Mouse (Mus musculus) embryonic stem cell, embryonic (primary cell): ENCODE results near the gene Prr36.

Experiments
- CTCF ChIA-PET, 4 experiments: fragments of 300-600 bp in 2 of 4; fragments of 350-600 bp in 2 of 4; sonication (Branson Sonifier 250); formaldehyde crosslinking; loops; one replicate each; lab custom pipeline; 2022; ENCODE audit warnings: inconsistent platforms in 2 of 4; lab: Charles Lee
- POLR2A ChIA-PET, 4 experiments: fragments of 300-600 bp in 2 of 4; fragments of 350-600 bp in 2 of 4; sonication (Branson Sonifier 250); formaldehyde crosslinking; loops; one replicate each; lab custom pipeline; 2022; ENCODE audit warnings: antibody characterized with exemption in 4 of 4, inconsistent platforms in 1 of 4; lab: Charles Lee

The Prr36 gene

DNA sequence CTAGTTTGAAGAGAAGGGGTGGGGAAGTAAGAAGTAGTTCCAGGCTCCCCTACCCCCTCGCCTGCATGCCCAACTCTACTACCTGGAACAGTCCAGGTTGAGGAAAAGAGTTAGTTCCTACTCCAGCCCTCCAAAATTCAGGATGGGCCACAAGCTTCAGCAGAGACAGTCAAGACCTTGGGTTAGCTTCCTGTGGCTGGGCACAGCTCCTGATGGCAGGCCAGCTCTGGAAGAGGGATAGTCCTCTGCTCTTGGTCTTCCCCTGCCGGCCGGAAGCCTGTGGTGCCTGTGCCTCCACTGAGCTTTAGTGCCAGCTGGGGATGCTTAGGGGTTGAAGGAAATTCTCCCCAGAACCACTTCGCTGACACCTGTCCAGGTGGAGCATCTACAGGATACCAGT is 9.1 kb upstream of the Prr36 start:
- POLR2A ChIA-PET = interaction anchor here (0.9 to 4.9 kb wide), 7 partner anchors 9 to 21 kb away, joined by 3 to 47 read pairs (median 5); partner anchors contain the start of genes Gm49320 (in 3 of the 4), Map2k7 (in 3 of the 4) and Prr36 (in 1 of the 4)

DNA sequence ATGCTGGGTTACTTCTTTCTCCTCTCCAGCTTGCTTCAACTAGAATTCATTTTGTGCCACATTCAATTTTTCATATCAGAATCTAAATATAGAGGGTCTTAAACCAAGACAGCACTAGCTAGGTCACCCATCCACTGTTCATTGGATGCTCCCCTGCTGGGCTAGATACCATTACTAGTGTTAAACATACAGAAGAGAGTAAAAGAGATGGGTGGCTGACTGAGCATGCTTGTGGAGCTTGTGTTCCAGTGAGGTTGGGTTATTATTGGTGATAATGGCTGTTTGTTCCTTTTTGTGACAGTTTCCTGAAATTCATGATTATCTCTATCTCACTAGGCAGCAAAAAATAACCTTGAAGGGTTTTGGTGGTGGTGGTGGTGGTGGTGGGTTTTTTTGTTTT is 4.8 kb upstream of the Prr36 start:
- CTCF ChIA-PET = interaction anchor here in 1 of 4 experiments (1.7 kb wide), 1 partner anchor 29 kb away, joined by 6 read pairs; no protein-coding TSS in a partner anchor
- POLR2A ChIA-PET = interaction anchor here in 1 of 4 experiments (1.0 to 2.5 kb wide), 2 partner anchors 9 to 13 kb away, joined by 5 to 11 read pairs; no protein-coding TSS in a partner anchor

More for the DNA sequence above, 9.1 kb upstream of the Prr36 start:
- CTCF ChIA-PET = interaction anchor here in 1 of 4 experiments (1.6 to 2.2 kb wide), 2 partner anchors 9 to 24 kb away, joined by 4 to 6 read pairs; partner anchors contain the start of gene Prr36

DNA sequence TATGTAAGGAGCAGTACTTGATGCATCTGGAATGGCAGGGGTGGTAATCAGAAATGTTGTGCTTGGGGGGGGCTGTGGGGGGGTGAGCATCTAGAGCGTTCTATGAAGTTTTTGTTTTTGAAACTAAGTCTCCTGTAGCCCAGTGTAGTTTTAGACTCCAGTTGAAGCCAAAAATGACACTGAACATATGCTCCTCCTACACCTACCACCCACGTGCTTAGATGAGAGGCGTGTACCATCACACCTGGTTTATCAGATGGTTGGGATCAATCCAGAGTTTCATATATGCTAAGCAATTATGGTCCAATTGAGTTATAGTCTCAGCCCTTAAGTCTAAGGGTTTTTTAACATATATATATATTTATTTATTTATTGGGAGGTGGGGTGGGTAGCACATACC is 2.4 kb upstream of the Prr36 start:
- CTCF ChIA-PET = interaction anchor here in 1 of 4 experiments (1.7 kb wide), 1 partner anchor 19 kb away, joined by 3 read pairs; the partner anchor contains the start of genes Gm49320 and Map2k7

DNA sequence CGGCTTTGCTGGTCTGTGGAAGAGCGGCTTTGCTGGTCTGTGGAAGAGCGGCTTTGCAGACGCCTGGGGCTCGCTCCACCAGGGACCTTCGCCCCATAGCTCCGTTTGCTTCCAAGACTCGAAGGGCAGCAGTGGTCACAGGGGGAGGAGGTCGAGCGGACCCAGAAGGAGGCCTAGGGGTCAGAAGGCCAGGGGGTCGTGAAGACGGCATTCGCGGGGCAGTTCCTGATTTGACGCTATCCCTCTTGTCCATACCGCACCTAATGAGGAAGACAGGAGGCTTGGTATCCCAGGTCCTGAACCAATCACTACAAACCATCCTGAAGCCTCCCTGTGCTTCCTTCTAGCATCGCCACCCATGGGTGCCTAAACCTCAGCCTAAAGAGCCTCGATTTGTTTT is 963 bp downstream of the Prr36 start:
- CTCF ChIA-PET = interaction anchor here in 1 of 4 experiments (1.1 kb wide), 1 partner anchor 47 kb away, joined by 3 read pairs; no protein-coding TSS in a partner anchor
- POLR2A ChIA-PET = interaction anchor here in 3 of 4 experiments (0.8 to 5.6 kb wide), 14 partner anchors 10 to 397 kb away, joined by 3 to 51 read pairs (median 5); partner anchors contain the start of genes Map2k7 (in 2 of the 3), Zfp958 (in 2 of the 3), Gm49320 (in 1 of the 3) and Timm44 (in 1 of the 3)

More for the DNA sequence above, 2.4 kb upstream of the Prr36 start:
- POLR2A ChIA-PET = interaction anchor here in 1 of 4 experiments (1.3 kb wide), 1 partner anchor 18 kb away, joined by 7 read pairs; the partner anchor contains the start of genes Gm49320 and Map2k7

DNA sequence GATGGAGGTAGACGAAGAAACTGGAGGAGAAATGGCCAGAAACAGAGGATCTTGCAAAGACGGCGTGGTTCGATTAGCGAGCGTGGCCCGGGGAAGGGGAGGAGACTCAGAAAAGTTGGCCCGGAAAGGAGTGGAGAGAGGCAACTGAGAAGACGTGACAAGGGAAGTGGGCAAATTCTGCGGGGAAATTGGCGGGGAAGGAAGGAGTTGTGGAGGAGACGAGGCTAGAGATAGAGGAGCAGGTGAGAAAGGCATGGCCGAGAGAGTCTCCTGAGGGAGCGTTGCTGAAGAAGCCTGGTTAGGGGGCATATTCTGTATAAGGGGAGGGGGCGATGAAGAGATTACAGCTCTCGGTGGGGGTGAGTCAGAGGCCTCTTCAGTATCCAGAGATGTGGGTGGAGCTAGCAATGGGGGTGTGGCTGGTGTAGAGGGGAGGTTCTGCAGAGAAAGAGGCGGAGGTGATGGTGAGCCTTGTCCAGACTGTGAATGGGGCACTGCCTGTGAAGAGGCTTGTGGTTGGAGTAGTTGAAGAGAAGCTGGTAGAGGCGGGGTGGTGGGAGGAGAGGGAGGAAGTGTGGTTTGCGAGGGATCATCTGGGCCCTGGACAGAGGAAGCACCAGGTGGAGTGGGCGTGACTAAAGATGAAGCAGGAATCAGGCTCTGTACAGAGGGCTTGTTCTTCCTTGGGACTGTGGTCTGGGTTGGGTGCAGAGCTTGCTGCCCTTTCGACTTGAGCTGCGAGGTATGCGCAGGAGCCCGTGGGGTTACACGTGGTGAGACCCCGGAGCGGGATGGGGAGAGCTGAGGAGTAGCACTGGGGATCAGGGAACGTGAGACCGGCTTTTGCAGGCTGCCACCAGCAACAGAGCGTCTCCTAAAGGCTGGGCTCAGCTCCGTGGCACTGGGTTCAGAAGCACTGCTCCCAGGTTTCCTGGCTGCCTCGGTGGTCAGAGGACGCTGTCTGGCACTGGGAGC is 3.0 kb downstream of the Prr36 start:
- POLR2A ChIA-PET = interaction anchor here in 3 of 4 experiments (0.6 to 5.6 kb wide), 18 partner anchors 8 to 76 kb away, joined by 3 to 51 read pairs (median 4); partner anchors contain the start of genes Map2k7 (in 2 of the 3), Gm49320 (in 1 of the 3), Lrrc8e (in 1 of the 3) and Snapc2 (in 1 of the 3)
- CTCF ChIA-PET = interaction anchor here in 3 of 4 experiments (0.9 to 1.6 kb wide), 9 partner anchors 8 to 538 kb away, joined by 3 to 5 read pairs (median 4); partner anchors contain the start of genes Gm49320 (in 1 of the 3), Map2k7 (in 1 of the 3) and Trappc5 (in 1 of the 3)

DNA sequence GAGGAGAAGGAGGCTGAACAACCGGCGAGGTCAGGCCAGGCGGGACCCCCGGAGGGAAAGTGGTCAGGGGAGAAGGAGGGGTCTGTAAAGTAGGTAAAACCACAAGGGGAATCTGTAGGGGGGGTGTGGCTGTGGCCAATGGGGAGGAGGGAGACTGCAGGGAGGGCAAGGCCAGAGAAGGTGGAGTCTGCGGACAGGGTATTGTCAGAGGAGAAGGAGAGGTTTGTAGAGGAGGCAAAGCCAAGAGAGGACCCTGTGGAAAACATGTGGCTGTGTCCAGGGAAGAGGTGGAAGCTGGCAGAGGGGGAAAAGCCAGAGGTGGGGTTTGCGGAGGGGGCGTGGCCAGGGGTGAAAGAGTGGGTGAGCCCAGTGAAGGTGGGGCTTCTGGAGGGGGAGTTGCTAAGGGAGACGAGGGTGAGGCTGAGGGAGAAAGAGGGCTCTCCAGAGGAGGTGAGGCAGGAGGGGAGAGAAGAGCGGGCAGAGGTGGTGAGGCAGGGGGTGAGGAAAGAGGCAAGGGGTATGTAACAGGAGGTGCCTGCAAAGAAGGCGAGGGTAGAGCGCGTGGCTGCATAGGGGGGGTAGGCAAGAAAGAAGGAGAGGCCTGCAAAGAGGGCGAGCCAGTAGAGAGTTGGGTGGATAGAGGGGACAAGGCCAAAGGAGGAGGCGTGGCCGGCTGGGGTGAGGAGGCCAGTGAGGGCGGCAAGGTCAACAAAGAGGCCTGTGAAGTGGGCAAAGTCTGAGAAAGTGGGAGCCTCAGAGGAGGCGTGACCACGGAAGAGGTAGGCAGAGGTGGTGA is 3.9 kb downstream of the Prr36 start:
- CTCF ChIA-PET = interaction anchor here in 3 of 4 experiments (0.6 to 1.6 kb wide), 9 partner anchors 8 to 737 kb away, joined by 3 to 6 read pairs (median 4); partner anchors contain the start of genes Gm49320 (in 1 of the 3) and Map2k7 (in 1 of the 3)
- POLR2A ChIA-PET = interaction anchor here in 3 of 4 experiments (0.7 to 5.6 kb wide), 19 partner anchors 7 to 614 kb away, joined by 3 to 51 read pairs (median 4); partner anchors contain the start of genes Gm49320 (in 2 of the 3), Map2k7 (in 2 of the 3), Evi5l (in 1 of the 3) and Lrrc8e (in 1 of the 3)

DNA sequence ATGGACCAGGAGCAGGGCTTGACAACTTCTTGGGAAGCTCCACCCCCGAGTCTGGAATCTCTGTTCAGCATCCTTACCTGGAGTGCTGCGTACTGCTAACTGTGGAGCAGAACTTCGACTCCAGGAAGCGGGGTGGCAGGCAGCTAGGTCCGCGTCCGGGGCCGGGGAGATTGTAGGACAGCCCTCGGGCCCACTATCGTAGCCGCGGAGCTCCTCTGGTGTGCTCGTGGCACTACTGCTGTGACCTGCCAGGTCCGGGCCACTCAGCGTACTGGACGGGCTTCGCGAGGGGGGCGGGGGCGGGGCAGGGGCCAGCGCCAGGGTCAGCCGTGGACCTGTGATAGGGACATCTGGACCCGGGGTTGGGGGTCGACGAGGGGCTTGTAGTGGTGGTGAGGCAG is 4.5 kb downstream of the Prr36 start:
- POLR2A ChIA-PET = interaction anchor here in 3 of 4 experiments (0.7 to 1.5 kb wide), 9 partner anchors 11 to 614 kb away, joined by 3 to 5 read pairs (median 3); partner anchors contain the start of genes Gm49320 (in 2 of the 3), Map2k7 (in 2 of the 3) and Evi5l (in 1 of the 3)

DNA sequence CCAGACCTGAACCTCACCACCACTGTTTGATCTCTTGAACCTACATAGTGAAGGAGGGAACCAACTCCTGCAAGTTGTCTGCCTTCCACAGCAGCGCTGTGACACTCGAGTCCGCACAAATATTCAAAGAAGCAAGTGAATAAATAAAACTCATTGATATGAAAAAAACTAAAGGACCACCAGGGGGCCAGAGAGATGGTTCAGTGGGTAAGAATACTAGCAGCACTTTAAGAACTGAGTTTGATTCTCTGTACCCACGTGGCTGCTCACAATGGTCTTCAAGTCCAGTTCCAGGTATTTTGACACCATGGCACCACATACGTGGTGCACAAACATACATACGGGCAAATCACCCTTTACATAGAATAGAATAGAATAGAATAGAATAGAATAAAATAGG is 6.2 kb downstream of the Prr36 start:
- CTCF ChIA-PET = no interaction called here
- POLR2A ChIA-PET = interaction anchor here in 2 of 4 experiments (0.9 to 1.6 kb wide), 4 partner anchors 13 to 45 kb away, joined by 3 to 5 read pairs (median 3); partner anchors contain the start of gene Lrrc8e (in 1 of the 2)

More for the DNA sequence above, 4.5 kb downstream of the Prr36 start:
- CTCF ChIA-PET = interaction anchor here in 3 of 4 experiments (0.6 to 1.6 kb wide), 6 partner anchors 19 to 737 kb away, joined by 3 to 6 read pairs (median 4); no protein-coding TSS in a partner anchor

DNA sequence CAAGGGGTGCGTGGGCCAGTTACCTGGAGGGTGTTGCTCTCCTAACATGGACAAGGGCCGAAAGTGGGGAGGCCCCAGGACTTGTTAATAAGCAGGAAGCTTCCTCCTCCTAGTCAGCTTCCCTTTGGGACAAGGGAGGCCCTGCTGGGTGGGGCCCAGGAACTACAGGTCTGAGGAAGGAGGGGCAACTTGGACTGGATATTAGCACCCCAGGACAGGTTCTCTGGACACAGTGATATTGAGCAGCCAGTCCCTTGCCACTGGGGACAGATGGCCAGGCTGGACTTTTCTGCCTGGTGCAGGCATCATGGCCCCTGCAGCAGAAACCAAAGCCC is 10.3 kb downstream of the Prr36 start:
- CTCF ChIA-PET = interaction anchor here (1.0 to 3.2 kb wide), 13 partner anchors 10 to 163 kb away, joined by 3 to 39 read pairs (median 6); partner anchors contain the start of genes Gm49320 (in 2 of the 4), Map2k7 (in 2 of the 4) and Prr36 (in 2 of the 4)
- POLR2A ChIA-PET = interaction anchor here (0.6 to 3.1 kb wide), 18 partner anchors 9 to 786 kb away, joined by 3 to 51 read pairs (median 8); partner anchors contain the start of genes Prr36 (in 3 of the 4), Evi5l (in 2 of the 4), Gm49320 (in 2 of the 4) and Map2k7 (in 2 of the 4)

DNA sequence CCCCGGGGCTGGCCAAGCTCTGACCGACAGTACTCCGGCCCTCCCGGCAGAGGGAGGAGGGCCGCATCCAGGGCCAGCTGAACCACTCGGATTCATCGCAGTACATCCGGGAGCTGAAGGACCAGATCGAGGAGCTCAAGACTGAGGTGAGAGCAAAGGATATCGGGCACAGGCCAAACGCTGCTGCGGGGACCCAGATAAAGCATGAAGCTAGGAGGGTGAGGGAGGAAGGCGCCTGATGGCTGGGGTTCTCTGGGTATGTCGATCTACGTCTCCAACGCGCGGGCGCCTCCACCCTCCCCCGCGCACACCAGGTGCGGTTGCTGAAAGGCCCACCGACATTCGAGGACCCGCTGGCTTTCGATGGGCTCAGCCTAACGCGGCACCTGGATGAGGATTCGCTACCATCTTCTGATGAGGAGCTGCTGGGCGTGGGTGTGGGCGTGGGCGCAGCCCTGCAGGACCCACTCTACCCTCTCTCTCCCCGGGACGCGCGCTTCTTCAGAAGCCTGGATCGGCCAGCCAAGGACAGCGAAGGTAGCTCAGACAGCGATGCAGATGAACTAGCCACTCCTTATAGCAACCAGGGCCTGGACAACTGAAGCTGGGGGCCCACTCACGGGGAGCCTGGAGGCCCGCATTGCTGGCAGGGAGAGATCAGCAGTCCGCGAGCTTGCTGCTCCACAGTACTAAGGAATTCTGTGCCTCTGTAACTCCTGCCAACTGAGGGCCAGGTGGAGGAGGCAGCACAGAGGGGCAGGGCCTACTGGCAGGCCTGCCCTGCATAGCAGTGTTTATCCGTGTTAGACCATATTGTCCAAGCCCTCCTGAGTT is 10.9 kb downstream of the Prr36 start:
- POLR2A ChIA-PET = interaction anchor here (0.6 to 3.1 kb wide), 33 partner anchors 9 to 786 kb away, joined by 3 to 51 read pairs (median 5); partner anchors contain the start of genes Gm49320 (in 4 of the 4), Map2k7 (in 4 of the 4), Prr36 (in 3 of the 4) and Evi5l (in 2 of the 4)
- CTCF ChIA-PET = interaction anchor here (0.6 to 3.2 kb wide), 32 partner anchors 8 to 488 kb away, joined by 3 to 39 read pairs (median 4); partner anchors contain the start of genes Gm49320 (in 2 of the 4), Map2k7 (in 2 of the 4), Prr36 (in 2 of the 4) and Ctxn1 (in 1 of the 4)

DNA sequence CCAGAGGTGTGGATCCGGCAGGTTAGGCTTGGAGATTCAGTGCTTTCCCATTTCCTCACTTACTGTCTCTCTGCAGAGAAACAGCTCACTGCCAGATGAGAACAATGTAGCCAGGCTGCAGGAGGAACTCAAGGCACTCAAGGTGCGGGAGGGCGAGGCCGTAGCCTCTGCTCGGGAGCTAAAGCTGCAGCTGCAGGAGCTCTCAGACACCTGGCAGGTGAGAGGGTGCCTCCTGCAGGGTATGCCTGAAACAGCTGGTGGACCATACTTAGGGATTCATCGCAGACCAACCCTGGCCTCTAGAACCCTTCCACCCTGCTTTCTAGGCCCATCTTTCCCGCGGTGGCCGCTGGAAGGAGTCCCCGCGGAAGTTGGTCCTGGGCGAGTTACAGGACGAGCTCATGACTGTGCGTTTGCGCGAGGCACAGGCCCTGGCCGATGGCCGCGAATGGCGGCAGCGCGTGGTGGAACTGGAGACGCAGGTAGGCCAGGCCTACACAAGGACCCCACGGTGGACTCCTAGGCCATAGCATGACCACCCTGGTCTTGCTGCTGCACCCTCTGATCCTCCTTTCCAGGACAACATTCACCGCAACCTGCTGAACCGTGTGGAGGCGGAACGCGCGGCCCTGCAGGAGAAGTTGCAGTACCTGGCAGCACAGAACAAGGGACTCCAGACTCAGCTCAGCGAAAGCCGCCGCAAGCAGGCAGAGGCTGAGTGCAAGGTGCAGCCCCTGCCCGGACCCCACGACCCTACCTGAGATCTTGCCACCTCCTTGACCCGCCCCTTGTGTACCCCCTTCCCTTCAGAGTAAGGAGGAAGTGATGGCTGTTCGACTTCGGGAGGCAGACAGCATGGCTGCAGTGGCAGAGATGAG is 11.8 kb downstream of the Prr36 start:
- ChIA-PET POLR2A (interaction anchor here (0.6 to 3.1 kb wide), 29 partner anchors 9 to 516 kb away, joined by 3 to 51 read pairs (median 5); partner anchors contain the start of genes Gm49320 (in 4 of the 4), Map2k7 (in 4 of the 4), Evi5l (in 3 of the 4) and Lrrc8e (in 3 of the 4)), CTCF (interaction anchor here (0.6 to 3.2 kb wide), 37 partner anchors 9 to 487 kb away, joined by 3 to 39 read pairs (median 4); partner anchors contain the start of genes Prr36 (in 2 of the 4), Ctxn1 (in 1 of the 4), Gm49320 (in 1 of the 4) and Map2k7 (in 1 of the 4))

DNA sequence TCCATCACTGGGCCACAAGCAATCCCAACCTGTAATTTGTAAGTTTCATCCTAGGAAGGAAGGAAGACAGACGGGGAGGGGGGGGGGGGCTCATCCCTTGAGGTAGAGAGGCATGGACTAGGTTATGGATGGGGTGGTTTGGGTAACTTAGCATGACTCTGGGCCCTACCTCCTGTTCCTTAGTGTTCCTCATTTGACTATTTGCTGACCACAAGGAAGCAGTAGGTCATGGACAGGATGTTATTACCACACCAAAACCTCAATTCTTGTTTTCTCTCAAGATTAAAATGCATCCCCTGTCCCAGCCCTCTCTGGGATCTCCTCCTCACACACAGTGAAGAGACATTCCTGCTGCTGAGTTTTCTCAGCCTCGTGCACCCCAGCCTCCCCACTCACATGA is 15.9 kb downstream of the Prr36 start:
- CTCF ChIA-PET = interaction anchor here in 3 of 4 experiments (0.5 to 2.8 kb wide), 3 partner anchors 8 to 59 kb away, joined by 3 to 10 read pairs (median 4); no protein-coding TSS in a partner anchor
- POLR2A ChIA-PET = interaction anchor here in 3 of 4 experiments (0.6 to 1.6 kb wide), 4 partner anchors 8 to 44 kb away, joined by 3 to 4 read pairs (median 4); no protein-coding TSS in a partner anchor

DNA sequence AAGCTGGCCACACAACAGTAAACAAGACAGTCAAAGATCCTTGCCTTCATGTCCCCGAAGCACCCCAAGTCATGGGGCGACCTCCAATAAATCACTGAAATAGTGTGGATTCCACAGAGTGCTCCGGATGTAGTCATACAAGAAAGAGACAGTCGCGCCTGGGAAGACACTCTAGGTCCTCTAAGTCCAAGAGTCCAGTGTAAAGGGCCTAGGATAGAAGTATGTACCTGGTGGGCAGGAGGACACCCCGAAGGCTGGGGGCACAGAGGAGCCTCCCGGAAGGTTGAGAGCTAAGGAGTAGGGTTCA is 23.7 kb downstream of the Prr36 start:
- POLR2A ChIA-PET = interaction anchor here (0.5 to 4.9 kb wide), 34 partner anchors 8 to 613 kb away, joined by 3 to 30 read pairs (median 4); partner anchors contain the start of genes Ctxn1 (in 1 of the 4), Evi5l (in 1 of the 4), Gm49320 (in 1 of the 4) and Map2k7 (in 1 of the 4)

More for the DNA sequence above, 23.7 kb downstream of the Prr36 start:
- CTCF ChIA-PET = interaction anchor here (0.6 to 4.1 kb wide), 50 partner anchors 8 to 634 kb away, joined by 3 to 39 read pairs (median 4); partner anchors contain the start of genes Gm49320 (in 3 of the 4), Map2k7 (in 3 of the 4), Ctxn1 (in 2 of the 4) and Evi5l (in 1 of the 4)
